Mouse (Mus musculus) G1E-ER4 (cell line): ENCODE results near the gene Abcg5. TPM values are rescaled to one million over a fixed set of nuclear protein-coding genes. Genes with fewer than 3 reads are reported as not detected.

Source experiments
- GATA1 ChIP-seq: IDR thresholded peaks from one replicate; pipeline ENCODE4 v1.8.0; 2012; ENCODE audit warnings: low read length, inconsistent platforms
- polyA plus RNA-seq: library from polyadenylated mRNA; stranded (reverse); fragments of >175 nt; gene quantifications from 2 replicates; pipeline ENCODE4 v1.2.3, GENCODE M21; 2012

The Abcg5 gene
- polyA plus RNA-seq, 1 experiment: not detected

DNA sequence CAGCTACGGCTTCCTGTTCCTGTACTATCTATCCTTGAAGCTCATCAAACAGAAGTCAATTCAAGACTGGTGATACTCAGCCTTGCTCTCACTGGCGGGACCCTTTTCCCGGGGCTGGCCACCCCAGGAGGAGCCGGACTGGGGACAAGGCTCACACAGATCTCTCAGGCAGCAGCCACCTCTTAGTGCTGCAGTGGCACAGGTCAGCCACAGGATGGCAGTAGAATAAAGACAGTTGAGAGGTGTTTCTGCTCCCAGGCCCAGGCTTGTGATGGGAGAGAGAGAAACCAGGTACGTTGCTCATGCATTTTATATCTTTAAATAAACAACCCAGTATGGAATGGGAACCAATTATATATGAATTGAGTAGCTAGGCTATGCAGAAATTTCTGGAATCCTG lies 15.9 kb upstream of the Abcg5 start:
- no peak for TF ChIP-seq GATA1

DNA sequence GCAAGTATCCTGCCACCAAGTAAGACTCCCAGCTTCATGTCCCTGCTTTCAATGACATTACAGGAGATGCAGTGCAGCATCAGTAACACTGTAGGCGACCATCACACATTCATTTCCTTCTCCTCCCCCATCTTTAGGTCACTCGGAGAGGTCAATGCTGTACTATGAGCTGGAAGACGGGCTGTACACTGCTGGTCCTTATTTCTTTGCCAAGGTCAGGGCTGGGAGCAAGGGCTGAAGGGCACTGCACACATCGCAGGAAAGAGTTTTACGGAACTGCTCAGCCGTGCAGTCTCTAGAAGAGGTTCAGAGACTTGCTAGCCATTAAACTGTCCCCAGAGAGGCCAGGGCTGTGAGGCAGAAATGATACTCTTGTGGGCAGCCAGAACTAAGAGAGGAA lies 13.7 kb upstream of the Abcg5 start:
- TF ChIP-seq GATA1: no peak

DNA sequence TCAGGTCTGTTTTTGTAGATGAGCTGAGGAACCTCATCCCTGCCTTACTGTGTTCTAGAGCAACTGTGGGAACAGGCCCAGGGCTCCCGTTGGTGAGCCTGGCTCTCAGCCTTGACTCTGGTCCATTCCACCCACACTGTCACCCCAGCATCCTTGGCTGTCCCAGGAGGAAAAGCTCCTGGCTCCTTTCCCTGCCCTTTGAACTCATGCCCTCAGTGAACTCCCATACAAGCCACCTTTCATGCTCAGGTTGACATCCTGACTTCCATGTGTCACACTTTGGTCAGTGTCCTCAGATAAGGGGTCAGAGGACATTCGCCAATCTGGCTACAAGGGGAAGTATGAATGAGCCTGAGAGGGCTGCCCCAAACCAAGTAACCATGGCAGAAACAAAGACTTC lies 10.9 kb upstream of the Abcg5 start:
- no peak for TF ChIP-seq GATA1

- TF ChIP-seq GATA1: no peak
These were observed 7.3 kb upstream of the Abcg5 start for GRCm38 (mm10) chr17:84690111-84690510.

GRCm38 (mm10) chr17:84689316-84689715 lies 6.5 kb upstream of the Abcg5 start:
- TF ChIP-seq GATA1: no peak

DNA sequence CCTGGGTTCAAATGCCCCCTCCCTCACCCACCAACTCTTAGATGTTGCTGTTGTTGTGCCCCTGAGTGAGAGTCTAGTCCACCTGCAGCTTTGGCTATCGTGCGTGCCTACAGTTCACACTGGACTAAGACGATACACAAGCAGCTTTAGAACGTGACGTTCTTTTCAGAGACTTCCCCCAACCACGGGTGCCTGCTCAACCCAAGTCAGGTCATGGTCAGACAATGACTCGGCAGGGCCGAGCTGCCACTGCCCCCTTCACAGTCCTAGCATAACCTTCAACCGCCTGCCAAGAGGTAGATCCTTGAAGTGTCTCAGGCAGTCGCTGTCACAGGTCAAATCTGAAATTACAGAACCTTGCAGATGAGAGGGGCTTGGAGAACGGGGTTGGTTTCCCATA lies 6.0 kb upstream of the Abcg5 start:
- TF ChIP-seq GATA1: no peak

DNA sequence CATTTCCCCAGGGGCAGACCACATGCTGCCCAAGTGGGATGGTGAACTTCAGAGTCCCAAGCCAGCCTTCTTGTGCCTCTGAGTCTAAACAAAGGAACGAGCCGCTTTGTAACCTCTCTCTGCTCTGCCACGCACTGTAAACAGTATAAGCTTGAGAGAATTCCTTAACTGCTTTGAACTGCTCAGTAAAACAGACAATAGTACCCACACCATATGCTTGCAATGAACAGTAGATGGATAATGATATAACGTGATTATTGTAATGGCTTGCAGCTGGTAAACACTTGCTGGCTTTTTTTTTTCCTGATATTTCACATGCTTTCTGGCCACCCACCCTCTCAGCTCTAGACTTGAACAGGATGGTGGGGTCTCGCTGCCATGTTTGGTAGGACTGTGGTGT lies 5.2 kb upstream of the Abcg5 start:
- no peak for TF ChIP-seq GATA1

- no peak for TF ChIP-seq GATA1
These were observed 2.5 kb upstream of the Abcg5 start for GRCm38 (mm10) chr17:84685286-84685685.

DNA sequence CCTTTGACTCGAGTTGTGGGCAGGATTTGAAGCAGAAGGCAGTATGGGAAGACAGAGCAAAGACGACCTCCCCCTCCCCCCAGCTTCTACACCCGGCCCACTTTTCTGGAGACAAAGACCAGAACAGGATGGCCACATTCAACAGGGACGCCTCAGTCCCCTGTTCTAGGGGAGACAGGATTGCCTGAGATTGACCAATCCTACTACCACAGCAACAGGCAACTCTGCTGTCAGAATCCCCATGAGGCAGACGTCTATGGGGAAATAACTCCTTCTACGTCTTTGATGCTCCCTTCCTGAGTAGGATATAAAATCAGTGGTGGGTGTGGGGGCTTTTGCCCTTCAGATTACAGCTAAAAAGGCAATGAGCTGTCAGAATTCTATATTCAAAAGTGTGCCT lies 1.5 kb upstream of the Abcg5 start:
- no peak for TF ChIP-seq GATA1

- no peak for TF ChIP-seq GATA1
These were observed 1.1 kb downstream of the Abcg5 start for GRCm38 (mm10) chr17:84681670-84682069.

- no peak for TF ChIP-seq GATA1
These were observed 5.2 kb downstream of the Abcg5 start for GRCm38 (mm10) chr17:84677595-84677994.

- no peak for TF ChIP-seq GATA1
These were observed 6.9 kb downstream of the Abcg5 start, which contains the start of gene Abcg8 for GRCm38 (mm10) chr17:84675951-84676366. Abcg8 (plus strand) TSS chr17:84676302.

DNA sequence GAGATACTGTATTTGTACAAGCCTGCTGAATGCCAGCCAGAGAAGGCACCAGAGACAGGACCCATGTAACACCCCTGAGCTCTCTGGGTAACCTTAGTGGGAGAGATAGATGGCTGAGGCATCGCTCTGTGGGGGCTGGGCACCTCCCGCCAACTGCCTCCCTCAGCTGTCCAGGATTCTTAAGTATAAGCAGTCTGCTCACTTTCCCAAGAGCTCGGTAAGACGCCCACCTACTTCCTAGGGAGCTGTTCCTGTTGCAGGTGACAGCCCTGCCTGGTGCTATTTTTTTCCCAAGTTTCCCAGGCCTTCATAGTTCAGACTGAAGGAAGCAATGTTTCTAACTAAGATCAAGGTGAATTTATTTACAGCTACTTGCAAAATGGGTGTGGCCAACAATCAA lies 7.6 kb downstream of the Abcg5 start:
- no peak for TF ChIP-seq GATA1

DNA sequence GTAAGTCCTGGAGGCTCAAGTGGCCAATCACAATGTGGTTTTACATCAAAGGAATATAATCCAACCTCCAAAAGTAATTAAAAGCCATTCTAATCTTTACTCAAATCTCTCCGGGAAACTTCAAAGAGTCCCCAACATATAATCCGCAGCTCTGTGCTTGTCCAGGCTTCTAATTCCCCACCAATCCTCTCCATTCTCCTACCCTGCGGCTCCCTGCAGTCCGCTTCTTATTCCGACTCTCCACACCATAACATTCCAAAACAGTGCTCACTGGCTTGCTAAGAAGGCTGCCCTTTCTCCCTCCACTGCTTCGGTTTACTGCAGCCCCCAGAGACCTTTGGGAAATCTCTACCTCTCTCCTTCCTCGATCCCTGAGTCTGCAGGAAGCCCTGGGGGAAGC lies 8.8 kb downstream of the Abcg5 start:
- no peak for TF ChIP-seq GATA1

DNA sequence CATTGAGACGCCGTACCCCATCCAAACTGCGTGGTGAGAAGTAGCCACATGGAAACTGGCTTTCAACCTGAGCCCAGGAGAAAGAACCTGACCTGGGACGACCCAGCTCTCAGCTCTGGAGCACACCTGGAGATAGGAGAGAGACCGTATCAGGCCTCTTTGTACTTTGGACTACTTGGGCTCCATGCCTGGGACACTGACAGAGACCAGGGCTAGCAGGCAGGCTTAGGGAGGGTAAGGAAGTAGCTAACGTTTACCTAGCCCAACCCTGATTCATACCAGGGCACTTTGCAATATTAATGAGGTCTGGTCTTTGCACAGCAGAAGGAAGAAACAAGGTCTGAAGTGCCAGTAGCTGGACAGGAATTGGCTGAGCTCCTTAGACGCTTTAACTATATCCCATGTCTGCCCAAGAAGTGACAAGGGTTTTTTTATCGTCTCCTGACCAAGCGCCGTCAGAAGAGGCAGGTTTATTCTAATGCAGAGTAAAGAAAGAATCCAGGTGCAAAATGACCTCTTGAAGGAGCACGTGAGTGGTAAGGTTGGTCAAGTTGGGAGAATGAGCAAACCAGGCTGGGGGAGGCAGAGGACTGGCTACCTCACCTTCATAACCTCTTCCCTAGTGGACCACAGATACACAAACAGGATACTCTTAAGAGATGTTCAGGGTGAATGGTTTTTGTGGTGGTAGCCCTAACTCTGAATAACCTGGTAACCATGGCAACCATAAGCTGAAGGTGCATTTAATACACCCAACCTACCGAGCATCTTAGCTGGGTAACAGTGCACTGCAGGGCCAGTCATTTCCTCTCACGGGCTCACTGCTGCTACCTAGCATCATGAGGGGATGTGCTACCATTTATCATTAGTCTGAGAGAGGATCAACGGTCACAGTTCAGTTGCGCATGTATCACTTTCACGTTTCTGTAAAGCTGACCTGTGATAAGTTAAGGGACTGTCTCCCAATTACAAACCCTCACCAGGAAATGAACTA lies 10.1 kb downstream of the Abcg5 start:
- no peak for TF ChIP-seq GATA1

GRCm38 (mm10) chr17:84667848-84668247 lies 15.0 kb downstream of the Abcg5 start:
- TF ChIP-seq GATA1: no peak

- TF ChIP-seq GATA1: no peak
These were observed 17.1 kb downstream of the Abcg5 start for GRCm38 (mm10) chr17:84665691-84666090.
